Mouse (Mus musculus) intestine, embryonic 14.5 days (tissue): ENCODE measurements around the gene Cd302. TPM values are rescaled to one million over a fixed set of nuclear protein-coding genes. Genes with fewer than 3 reads are reported as not detected.

Experiments used
- polyA plus RNA-seq: library from polyadenylated mRNA; unstranded; fragments of >200 nt; fragmentation: Nextera tagmentation; extraction: Ambion mirVana; gene quantifications from 2 replicates; pipeline ENCODE4 v1.2.1, GENCODE M21; 2014

The Cd302 gene
- polyA plus RNA-seq, 1 experiment from 2014 or later: 27.5 TPM

Other genes starting within 250 kb of the Cd302 start
- gene Baz2b, start 74.6 kb downstream of the Cd302 start, polyA plus RNA-seq: 52.3 and 67.0 TPM in 2 replicates
- gene March7, start 74.6 kb downstream of the Cd302 start, polyA plus RNA-seq: 71.7 and 80.2 TPM in 2 replicates
- 1.5 and 1.6 TPM in 2 replicates for gene Ly75, start 98.8 kb upstream of the Cd302 start, polyA plus RNA-seq